Mouse (Mus musculus) liver, embryonic 14.5 days (tissue): ENCODE results near the gene Apbb1.

Experiments
- CTCF ChIP-seq: IDR thresholded peaks from 2 replicates; pipeline ENCODE4 v1.5.1; 2016; ENCODE audit warnings: antibody characterized with exemption, low read depth, control low read depth
- EP300 ChIP-seq: IDR thresholded peaks from 2 replicates; pipeline ENCODE4 v1.6.1; 2016; ENCODE audit warnings: antibody characterized with exemption, low read depth

DNA sequence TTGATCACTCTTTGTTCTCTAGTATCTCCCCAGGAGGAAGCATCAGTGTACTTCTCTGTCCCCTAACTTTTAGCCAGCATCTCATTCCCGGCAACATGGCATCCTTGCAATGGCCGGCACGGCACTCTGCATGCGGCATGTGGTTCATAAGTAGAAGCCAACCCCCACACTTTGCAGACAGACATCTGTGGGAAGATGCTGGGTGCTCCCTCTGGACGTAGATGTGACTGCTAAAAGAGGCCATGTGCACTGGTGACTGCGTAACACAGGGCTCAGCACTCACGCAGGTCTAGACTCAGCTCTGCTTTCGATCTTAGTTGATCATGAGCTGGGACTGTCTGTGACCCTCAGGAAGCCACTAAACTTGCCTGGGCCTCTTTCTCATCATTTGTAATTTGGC is 8.5 kb downstream of the Apbb1 start:
- TF ChIP-seq CTCF (no peak), EP300 (no peak)
